Mouse (Mus musculus): ENCODE measurements around the gene Pik3r2.

The Pik3r2 gene

DNA sequence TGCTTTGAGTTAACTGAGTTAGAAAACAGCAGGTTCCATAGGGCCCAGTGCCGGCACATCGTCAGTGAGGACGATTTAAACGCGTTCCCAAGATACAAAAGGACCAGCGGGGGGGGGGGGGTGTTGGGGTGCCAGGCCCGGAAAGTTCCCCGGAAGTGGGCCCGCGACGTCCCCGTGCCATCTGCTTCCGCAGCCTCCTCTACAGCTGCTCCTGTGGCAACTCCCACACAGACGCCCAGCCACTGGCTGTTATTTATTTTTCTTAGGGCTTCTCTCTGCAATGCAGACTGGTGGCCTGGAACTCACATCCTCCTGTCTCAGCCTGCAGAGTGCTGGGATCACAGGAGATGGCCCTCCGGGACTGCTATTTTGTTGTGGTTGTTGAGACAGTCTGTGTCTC lies 24.6 kb upstream of the Pik3r2 start:
- DNase-seq, result peak; percentile 76

DNA sequence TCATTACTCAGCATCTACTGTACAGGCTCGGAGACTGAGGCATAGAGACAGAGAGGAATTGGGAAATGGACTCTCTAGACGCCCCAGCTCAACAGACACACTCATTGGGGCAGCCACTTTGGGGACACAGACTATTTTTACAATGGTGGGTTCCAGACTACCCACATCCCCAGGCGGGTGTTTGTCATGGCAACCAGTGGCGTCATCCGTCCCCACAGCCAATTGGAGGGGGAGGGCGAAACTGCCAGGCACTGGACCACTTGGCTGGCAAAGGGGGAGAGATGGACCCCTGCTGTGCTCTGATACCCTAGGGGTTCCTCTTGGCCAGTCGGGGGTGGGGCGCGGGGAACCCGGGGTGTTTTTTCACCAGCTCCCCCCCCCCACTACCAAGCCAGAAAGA lies 24.1 kb upstream of the Pik3r2 start:
- no peak for DNase-seq

DNA sequence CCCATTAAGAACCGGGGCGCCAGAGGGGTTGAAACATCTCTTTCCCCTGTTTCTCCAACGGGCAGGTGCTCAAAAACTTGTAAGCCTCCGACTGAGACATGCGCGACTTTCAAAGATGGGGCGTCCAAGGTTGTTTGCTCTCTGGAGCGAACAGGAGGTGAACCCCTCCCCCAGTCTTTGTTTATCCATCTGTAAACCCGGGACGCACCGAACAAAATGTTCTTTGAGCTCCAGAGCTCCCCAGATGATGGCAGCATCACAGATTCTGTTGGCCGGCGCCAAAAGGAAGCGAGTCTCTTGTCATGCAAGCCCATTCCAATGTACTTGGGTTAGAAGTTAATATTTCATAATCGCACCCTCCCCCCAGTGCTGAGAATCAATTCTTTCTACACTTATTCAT lies 21.8 kb upstream of the Pik3r2 start:
- no peak for DNase-seq

DNA sequence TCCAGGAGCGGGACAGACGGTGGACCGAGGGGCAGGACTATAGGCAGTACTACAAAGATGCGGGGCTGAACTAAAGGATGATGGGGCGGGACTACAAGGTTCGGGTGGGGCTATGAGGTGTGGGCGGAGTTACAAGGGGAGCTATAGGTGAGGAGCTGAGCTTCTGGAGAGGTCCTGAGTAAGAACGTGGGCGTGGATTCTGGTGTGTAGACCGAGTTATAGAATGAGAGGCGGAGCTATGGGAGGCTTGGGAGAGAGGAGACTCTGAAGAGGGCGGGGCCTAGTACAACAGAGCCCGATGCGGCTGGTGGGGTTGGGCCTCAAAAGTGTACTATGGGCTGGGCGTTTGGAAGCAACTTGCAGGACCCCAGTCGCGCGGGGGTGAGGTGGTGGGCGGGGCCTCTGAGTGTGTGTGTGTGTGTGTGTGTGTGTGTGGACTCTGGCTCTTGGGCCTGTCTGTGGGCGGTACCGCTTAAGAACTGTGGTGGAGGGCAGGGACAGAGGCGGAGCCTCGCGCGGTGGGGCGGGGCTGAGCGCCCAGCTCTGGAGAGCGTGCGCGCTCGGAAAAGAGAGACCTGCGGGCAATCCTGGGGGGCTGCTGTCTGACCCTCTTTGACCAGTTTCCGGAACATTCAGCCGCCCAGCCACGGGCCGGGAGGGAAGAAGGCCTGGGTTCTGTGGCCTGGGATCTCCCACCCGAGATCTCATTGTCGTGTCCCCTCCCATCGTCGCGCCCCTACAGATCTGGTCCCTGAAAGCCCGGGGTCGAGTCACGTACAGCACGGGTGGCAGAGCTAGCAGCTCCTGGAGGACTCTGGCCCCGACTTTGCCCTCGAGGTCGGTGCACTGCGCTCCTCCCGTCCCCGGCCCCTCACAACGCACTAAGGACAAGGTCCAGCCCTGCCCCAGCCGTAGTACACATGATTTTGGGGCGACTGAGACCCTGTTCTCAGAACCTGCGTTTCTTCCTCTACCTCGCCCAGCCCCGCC lies 20.9 kb upstream of the Pik3r2 start:
- DNase-seq, result peak; percentile 82

DNA sequence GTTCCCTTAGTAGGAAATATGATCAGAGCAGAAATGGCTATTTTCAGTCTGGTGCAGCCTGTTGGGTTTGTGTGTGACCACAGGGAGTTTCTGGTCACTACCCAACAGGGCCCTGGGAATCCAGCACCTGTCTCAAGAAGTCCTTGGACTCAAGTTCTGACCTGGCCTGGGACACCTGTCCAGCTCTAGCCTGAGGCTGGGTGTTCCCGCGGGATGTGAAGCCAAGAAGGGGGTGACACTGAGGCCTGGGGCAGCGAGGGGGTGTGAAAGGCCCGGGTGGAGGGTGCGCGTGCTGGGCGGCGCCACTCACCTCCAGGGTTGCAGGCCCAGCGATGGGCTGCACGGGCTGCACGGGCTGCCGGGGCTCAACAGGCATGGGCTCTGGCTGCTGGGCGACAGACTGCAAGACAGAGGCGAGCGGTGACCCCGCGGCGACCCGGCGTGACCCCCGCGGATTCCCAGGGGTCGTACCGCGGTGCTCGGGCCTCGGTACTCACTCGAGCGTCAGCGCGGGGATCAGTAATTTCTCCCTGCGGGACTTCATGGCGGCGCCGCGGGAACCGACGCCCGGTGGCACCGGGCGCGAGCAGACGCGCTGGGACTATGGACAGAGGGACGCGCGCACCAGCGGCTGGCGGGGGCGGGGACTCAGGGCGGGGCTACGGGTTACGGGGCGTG lies 20.0 kb upstream of the Pik3r2 start:
- no peak for DNase-seq

DNA sequence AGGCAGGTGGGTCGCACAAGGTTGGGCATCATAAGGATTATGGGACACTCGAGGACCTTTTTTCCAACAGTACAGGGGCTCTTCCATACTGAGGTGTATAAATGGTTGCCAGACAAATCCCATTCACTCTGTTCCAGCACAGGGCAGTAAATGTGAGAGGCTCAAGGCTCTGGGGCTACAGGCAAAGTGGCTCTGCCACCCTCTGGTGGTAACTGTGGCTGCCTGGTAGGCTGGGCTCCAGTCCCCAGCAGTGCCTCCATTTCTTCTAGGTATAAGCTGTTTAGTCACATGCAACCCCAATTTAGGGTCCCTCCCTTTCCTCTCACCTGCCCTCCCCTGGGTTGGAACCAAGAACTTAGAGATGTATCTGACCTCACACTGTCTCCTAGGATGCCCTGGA lies 18.9 kb upstream of the Pik3r2 start:
- no peak for DNase-seq

DNA sequence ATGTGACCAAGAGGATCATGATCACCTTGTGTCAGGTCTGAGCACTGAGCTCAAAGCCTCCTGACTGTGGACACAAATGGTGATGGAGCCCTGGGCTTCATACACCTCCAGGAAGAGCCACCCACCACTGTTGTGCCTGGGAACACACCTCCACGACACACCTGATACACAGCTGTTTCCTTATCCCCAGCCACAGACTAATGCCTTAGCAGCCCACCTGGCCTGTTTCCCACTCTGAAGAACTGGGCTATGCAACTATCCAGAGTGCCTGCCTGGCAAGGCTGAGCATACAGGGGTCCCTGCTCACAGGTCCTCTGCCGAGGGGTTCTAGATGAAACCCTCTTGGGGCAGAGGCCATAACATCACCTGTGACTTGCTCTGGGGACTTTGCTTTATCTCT lies 17.7 kb upstream of the Pik3r2 start:
- DNase-seq, result no peak

DNA sequence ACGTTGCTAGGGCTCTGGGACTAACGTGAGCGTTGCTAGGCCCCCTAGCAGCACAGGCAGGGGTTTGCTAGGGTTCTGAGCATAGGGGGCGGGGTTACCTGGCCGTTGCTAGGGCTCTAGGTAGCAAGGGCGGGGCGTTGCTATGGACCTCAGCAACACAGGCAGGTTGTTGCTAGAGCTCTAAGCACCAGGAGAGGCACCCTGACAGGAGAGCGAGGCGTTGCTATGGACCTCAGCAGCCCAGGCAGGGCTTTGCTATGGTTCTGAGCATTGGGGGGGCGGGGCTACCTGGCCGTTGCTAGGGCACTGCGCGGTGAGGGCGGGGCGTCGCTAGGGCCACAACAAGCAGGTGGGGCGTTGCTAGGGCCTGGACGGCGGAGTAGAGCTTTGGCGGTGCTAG lies 16.2 kb upstream of the Pik3r2 start:
- no peak for DNase-seq

DNA sequence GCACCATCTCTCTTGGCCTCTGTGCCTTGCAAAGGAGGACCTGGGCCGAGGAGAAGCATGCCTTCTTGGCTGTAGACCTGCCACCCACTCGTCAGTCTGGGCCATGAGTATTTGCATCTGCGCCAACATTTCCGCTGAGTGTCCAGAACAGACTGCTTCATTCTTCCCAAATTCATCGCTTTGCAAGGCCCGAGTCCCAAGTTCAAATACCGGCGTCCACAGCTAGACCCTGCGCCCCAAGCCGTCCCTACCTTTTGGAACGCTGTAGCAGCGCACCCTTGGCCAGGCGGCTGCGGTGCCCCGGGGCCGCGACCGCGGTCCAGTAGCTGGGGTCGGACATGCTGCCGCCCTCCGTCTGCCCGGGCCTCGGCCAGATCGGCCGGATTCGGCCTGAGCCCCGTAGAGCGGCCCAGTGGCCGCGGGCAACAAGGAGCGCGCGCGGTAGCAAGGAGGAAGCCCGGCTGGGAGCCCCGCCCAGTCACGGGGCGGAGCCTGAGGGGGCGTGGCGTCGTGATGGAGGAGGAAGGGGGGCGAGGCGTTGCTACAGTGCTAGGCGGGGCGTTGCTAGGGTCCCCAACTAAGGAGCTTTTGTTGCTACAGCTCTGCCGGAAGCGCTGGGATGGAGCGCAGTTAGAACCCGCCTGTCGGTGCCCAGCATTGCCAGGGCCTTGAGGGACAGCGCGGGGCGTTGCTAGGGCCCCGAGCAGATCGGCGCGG lies 15.6 kb upstream of the Pik3r2 start:
- DNase-seq, result peak; percentile 100

DNA sequence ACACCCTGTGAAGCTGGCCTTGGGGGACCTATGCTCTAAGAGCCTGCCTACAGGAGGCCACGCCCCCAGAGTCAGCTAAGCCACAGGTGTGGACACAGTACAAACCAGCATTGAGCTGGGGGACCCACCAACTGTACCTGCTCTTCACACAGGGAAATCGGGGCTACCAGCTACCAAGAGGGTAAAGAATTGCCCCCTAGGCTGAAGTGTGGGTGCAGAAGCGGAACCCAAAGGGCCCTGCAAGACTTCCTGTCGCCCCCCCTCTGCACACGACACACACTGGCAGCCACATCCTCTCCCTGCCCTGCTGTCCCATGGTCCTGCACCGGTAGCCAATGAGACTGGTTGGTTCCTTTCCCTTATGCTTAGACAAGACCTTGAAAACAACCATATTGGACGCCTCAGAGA lies 14.8 kb upstream of the Pik3r2 start:
- peak; percentile 83 for DNase-seq

DNA sequence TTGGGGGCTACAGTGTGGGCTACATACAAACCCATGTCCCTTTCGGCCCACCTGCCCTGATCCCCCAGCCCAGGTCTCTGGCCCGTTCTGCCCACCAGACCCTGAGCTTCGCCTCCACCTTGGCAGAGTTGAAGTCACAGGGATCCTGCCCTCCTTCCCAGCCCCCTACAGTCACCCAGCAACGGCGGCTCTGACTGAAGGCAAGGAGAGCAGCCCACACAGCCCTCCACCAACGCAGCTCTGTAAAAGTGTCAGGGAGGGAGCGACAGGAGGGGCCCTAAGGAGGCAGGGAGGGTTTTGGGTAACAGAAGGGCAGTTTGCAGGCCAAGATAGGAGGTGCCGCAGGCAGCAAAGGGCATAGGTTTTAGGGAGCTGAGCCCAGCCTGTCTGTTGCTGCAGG lies 14.3 kb upstream of the Pik3r2 start:
- DNase-seq, result no peak

DNA sequence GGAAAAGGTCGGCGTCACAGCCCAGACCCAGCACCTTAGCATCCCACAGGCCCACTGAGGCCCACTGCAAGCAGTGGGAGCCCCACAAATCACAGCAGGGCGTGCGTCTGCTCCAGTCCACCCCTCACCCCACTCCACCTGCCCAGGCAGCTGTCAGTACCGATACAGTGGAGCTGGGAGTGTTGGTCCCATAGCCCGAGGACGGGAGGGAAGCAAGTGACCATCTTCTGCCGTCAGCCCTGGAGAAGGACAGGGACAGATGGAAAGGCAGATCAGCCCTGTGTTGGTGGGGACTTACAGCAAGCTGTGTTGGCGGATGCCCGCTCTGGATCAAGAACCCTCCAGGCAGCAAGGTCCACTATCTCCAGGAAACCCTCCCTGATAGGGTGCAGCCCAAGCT lies 12.5 kb upstream of the Pik3r2 start:
- no peak for DNase-seq

DNA sequence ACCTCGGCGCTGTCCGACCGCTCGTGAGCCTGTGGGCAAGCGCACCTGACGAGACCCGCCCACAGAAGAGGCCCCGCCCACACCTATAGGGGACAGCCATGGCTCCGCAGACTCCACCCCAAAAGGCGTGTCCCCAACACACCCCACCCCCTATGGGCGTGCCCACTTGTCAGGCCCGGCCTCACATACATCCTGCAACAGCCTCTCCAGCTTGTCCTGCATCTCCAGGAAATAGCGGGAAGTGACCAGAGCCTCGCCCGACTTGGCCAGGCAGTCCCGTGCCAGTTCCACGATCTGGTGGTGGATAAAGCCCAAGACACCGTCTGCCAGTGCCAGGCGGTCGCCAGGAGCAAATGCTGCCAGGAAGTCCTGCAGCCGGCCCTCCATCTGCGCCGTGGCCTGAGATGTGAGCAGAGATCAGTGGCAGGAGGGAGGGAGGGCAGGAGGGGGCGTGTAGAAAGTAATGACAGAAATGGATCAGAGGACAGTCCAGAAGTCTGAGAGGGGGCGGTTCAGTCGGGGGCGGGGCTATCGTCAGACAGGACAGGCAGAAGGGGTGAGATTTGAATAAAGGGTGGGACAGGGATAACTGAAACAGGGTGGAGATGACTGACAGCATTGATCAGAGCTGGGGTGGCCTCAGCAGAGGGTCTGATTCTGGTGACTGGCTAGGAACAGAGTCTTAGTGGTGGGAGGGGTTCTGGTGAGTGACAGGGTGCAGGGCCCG lies 11.6 kb upstream of the Pik3r2 start:
- no peak for DNase-seq

DNA sequence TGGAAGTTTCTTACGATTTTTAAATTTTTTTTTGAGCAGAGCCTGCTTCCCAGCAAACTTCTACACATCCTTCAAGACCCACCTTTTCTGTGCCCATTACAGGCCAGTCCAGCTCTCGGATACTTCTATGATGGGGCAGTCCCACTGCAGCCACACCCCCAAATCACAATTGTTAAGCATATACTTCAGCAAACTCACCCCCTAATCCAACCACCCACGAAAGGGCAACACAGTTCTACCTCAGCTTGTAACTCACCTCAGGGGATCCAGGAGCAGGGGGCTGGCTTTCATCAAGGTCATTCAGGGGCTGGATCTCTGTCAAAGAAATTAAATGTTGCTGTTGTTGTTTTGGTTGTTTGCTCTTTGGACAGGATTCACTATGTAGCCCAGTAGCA lies 10.5 kb upstream of the Pik3r2 start:
- no peak for DNase-seq

DNA sequence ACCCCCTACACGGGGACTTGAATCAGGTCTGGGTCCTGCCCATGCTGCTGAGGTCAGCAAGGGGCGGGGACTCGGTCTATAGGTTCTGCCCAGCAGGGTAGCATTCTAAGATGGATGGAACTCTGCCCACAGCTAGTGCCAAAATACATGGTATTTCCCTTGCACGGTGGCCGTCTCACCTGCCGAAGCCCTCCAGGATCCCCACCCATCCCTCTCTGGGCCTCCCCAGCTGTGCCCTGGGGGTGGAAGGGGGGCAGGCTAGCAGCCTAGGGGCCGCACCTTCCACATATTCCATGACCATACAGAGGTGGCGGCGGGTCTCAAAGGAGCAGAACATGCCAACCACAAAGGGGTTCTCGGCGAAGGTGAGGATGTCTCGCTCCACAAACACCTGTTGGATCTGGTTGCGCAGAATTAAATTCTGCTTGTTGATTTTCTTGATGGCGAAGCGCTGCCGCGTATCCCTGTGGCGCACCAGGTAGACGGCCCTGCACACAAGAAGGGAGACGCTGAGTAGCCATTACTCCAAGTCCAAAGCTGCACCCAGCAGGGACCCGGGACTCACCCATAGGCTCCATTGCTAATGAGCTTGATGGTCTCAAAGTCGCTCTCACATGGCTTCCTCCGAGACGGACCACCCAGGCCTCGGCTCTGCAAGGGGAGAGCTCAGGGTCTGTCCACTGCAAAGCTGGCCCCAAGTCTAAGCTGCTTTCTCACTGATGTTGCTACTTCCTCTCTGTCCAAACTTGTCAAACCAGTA lies 10.0 kb upstream of the Pik3r2 start:
- DNase-seq, result no peak

DNA sequence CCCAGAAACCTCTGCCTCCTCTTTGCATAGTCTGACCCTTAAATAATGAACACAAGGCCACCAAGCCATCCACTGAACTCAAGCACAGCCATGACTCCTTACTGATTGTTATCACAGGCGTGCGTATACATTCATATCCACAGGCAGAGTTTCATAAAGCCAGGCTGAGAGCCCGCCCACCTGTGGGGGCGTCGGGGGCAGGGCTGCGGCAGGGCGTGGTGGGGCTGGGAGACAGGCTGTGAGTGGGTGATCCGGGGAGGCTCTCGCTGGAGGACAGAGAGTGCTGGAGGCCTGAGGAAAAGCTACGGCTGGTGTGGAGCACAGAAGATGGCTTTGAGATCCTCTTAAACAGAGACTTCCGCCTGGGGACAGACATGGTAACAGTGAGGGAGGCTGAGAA lies 3.6 kb upstream of the Pik3r2 start:
- DNase-seq, result no peak

DNA sequence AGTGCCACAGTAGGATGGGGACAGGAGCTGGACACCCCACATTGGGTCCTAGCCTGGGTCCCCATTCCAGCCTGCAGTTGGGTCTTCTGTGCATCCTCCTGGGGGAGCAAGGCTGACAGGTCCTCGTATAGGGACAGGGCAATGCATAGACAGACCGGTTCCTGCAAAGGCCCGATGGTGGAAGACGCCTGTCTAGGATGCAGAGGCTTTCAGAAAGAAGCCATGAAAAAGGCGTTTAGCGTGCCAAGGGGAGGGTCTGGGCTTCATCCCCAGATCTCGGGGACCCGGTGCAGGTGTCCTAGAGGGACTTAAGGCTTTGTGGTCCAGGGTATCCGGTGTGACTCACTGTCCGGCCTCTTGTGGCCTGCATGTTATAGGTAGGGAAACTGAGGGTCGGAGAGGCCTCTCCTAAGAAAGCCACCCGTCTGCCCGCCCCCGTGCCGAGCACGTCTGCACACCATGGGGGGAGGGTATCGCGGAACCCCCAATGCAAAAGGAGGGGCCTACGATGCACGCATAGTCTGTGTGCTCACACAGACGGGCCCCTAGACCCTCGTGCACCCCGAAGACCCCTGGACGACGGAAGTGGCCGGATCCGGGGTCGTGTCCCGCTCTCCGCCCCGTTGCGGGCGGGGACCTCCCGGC lies 540 bp downstream of the Pik3r2 start:
- DNase-seq, result no peak

DNA sequence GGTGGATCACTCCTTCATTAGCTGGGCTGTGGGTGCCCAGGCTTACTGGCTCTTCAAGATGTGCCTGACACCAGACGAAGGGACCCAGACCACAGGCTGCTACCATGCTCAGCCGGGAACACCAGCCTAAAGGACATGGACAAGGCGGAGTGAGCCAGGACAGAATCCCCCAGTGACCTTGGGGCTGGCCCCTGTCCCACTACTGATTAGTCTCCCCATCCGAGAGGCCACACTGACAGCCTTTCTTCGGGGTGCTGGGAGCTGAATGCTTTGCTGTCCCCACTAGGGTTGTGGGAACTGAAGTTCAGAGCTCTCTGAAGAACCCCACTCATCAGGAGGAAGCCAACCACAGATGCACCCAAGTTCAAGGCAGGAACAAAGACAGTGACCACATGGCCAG lies 1.3 kb downstream of the Pik3r2 start:
- no peak for DNase-seq

DNA sequence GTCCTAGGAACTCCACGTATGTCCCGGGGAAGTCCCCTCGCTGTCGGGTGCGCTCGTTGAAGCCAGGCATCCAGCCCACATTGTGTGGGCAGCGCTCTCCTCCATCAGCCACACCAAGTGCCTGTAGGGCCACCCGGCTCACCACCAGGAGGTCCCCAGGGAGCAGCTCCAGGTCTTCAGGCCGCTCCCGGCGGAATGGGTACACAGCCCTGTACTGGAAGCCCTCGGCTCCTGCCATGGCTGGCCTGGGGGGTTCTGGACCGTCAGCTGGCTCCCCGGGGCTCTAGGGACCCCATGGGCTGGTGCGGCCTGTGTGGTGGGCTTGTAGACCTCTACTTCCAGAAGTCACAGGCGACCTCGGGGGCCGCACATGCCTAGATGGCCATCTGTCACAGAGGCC lies 1.8 kb downstream of the Pik3r2 start:
- no peak for DNase-seq

DNA sequence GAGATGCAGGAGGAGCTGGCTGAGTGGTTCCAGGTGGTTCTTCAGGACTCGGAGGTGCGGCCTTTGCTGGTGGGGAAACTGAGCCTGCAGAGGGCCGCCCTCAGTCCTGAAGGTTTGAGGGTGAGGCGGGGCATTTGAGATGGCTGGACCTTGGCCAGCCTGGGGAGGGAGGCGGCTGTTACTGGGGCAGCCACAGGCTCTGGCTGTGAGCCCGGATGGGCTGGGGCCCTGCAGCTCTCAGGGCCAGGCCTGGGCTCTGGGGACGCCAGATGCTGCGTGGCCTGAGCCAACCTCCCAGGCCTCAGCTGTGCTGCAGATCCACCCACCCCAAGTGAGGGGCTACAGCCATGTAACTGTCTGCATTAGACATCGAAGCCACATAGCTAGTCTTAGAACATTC lies 2.7 kb downstream of the Pik3r2 start:
- no peak for DNase-seq

DNA sequence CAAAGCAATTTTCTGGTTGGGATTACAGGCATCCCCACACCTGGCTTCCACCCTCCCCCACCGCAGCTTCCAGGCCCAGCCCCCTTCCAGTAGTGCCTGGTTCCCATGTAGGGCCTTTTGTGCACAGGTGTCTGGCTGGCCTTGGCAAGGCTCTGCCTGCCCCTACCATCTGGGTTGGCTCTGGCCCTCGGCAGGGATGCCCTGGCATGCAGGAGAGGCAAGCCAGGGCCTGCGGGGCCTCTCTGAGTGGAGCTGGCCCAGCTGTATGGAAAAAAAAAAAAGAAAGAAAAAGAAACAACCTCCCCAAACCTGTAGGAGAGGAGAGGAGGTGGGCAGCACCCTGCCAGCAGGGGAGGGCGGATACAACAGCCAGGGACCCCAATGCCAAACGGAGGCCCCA lies 3.1 kb downstream of the Pik3r2 start:
- DNase-seq, result no peak

DNA sequence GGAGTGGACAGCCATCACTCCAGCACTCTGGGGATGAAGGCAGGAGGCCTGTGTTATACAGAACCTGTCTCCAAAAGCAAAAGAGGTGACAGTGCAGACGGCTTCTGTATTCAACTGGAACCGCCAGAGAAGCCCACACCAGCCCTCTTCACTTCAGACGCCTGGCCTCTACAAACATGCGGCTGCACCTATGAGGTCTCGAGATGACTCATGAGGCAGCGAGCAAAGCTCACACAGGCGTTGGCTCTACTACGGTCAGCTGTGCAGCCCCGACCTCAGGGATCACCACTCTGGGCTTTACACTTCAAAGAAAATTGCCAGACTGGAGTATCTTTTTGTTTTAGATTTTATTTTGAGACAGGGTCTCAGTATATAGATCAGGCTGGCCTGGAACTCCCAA lies 3.6 kb downstream of the Pik3r2 start:
- no peak for DNase-seq

Measured in thymus, postnatal 25 days (tissue).